Mouse (Mus musculus) liver, embryonic 15.5 days (tissue): ENCODE results near the gene Nab1. TPM values are rescaled to one million over a fixed set of nuclear protein-coding genes. Genes with fewer than 3 reads are reported as not detected.
"Not testable (repeated sequence)": the region's sequence is repeated elsewhere in the genome, so short reads cannot be mapped to it uniquely, and the experiment has no call there.

Source experiments
- ATAC-seq: fragments of 200-750 bp; cut with Nextera tagmentation; 2 replicates; pipeline ENCODE4 v1.8.0; 2017; ENCODE audit warnings: moderate number of reproducible peaks, mild to moderate bottlenecking, moderate library complexity; ENCODE audit not compliant: insufficient read depth
- H3K27ac ChIP-seq: fragments of 300-500 bp; sonication (generic); replicated peaks from 2 replicates; pipeline ENCODE4 v1.5.1; 2015; ENCODE audit warnings: mild to moderate bottlenecking, inconsistent platforms
- H3K27me3 ChIP-seq: fragments of 300-500 bp; sonication (generic); 2 replicates; pipeline ENCODE4 v1.6.1; 2015; ENCODE audit warnings: mild to moderate bottlenecking, inconsistent platforms
- H3K36me3 ChIP-seq: fragments of 300-500 bp; sonication (generic); replicated peaks from 2 replicates; pipeline ENCODE4 v1.6.1; 2015; ENCODE audit warnings: moderate library complexity, mild to moderate bottlenecking, inconsistent platforms
- H3K4me1 ChIP-seq: fragments of 300-500 bp; sonication (generic); replicated peaks from 2 replicates; pipeline ENCODE4 v1.6.1; 2015; ENCODE audit warnings: inconsistent platforms
- H3K4me2 ChIP-seq: fragments of 300-500 bp; sonication (generic); 2 replicates; pipeline ENCODE4 v1.6.1; 2015; ENCODE audit warnings: moderate library complexity, mild to moderate bottlenecking, inconsistent platforms
- H3K4me3 ChIP-seq: fragments of 300-500 bp; sonication (generic); replicated peaks from 2 replicates; pipeline ENCODE4 v1.5.1; 2015; ENCODE audit warnings: mild to moderate bottlenecking, inconsistent platforms
- H3K9ac ChIP-seq: fragments of 300-500 bp; sonication (generic); 2 replicates; pipeline ENCODE4 v1.6.1; 2015; ENCODE audit warnings: moderate library complexity, mild to moderate bottlenecking, inconsistent platforms
- H3K9me3 ChIP-seq: fragments of 300-500 bp; sonication (generic); replicated peaks from 2 replicates; pipeline ENCODE4 v1.6.1; 2016; ENCODE audit warnings: inconsistent platforms
- WGBS: fragments of 180-500 bp; shearing (Covaris S2); methylation state at CpG from one replicate; pipeline ENCODE4 v1.1.7; 2015; ENCODE audit warnings: mixed read lengths; ENCODE audit not compliant: insufficient replicate concordance; 5-methylcytosine and 5-hydroxymethylcytosine counted together
- polyA plus RNA-seq: library from polyadenylated mRNA; unstranded; fragments of >200 nt; fragmentation: Nextera tagmentation; extraction: Ambion mirVana; gene quantifications from 2 replicates; pipeline ENCODE4 v1.2.1, GENCODE M21; 2015

Nab1 gene
- 15.5 and 18.2 TPM in 2 replicates for polyA plus RNA-seq

- Histone ChIP-seq H3K4me3 (peak within 1 kb of the TSS; percentile 76), H3K4me2 (peak within 1 kb of the TSS; percentile 91), H3K9ac (peak within 1 kb of the TSS; percentile 70), H3K36me3 (no peaks in the 10 kb centered on the region), H3K4me1 (peaks cover 19% of the 10 kb centered on the region), H3K27me3 (peaks cover 17% of the 10 kb centered on the region), H3K27ac (peak within 1 kb of the TSS; percentile 83), H3K9me3 (no peaks in the 10 kb centered on the region)
- peak; percentile 89 for ATAC-seq
- WGBS, result 1% methylated on average over 71 of the region's 80 CpGs
These were observed at the start of gene Nab1 for GRCm38 (mm10) chr1:52500314-52500981. Gene Nab1 (minus strand): TSS chr1:52500679.

DNA sequence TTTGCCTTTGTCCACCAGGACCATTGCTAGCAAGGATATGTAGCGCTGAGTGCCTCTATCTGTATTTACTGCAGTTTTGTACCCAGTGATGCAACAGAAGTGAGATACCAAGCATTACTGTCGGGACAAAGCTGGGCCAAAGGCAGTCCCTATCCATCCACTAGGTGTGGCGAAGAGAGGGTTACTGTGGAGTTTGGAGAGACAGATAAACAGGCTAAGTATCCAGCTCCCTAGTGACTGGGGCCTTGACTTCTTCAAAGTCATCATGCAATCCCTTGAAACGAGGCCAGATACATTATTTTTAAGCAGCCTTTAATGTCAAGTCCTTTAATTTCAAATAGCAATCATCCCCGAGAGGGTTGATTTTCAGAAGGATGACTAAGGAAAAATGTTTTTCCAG is 47.0 kb upstream of the Nab1 start:
- 65% methylated on average over 5 of the region's 5 CpGs for WGBS
- ATAC-seq, result no peak

DNA sequence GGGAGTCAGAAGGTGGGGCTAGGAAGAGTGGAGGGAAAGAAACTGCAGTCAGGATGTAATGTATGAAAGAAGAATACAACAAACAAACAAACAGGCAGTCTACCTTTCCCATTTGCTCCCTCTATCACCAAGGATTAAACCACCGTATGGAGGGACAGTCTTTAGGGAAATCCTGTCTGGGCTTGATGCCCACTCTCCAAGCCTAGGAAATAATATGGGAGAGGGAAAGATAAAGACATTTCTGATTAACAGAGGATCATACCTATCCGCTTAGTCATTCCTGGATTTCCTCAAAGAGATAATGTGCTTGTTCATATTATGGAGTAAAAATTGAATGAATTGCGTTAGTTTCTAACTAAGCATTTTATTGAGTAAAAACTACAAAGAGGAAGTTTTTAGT is 46.3 kb upstream of the Nab1 start:
- Histone ChIP-seq H3K9me3 (no peaks in the 10 kb centered on the region), H3K27me3 (no peaks in the 10 kb centered on the region), H3K9ac (no peak overlapping the region), H3K4me1 (no peaks in the 10 kb centered on the region), H3K4me3 (no peak overlapping the region), H3K27ac (no peak overlapping the region), H3K4me2 (no peak overlapping the region), H3K36me3 (no peaks in the 10 kb centered on the region)
- 66% methylated on average over 3 of the region's 3 CpGs for WGBS
- ATAC-seq, result no peak

More for the DNA sequence above, 47.0 kb upstream of the Nab1 start:
- no peaks in the 10 kb centered on the region for H3K27me3 ChIP-seq
- no peak overlapping the region for H3K4me2 ChIP-seq
- H3K36me3 ChIP-seq, result no peaks in the 10 kb centered on the region
- no peak overlapping the region for H3K27ac ChIP-seq
- H3K4me3 ChIP-seq, result no peak overlapping the region
- H3K9me3 ChIP-seq, result no peaks in the 10 kb centered on the region
- no peak overlapping the region for H3K9ac ChIP-seq
- H3K4me1 ChIP-seq, result no peaks in the 10 kb centered on the region

- not testable (repeated sequence) for H3K4me2 ChIP-seq, H3K27ac ChIP-seq, H3K4me1 ChIP-seq, H3K4me3 ChIP-seq, H3K9ac ChIP-seq, ATAC-seq, H3K9me3 ChIP-seq, H3K27me3 ChIP-seq, H3K36me3 ChIP-seq
- WGBS, result 64% methylated on average over 3 of the region's 3 CpGs
These were observed 39.6 kb upstream of the Nab1 start for GRCm38 (mm10) chr1:52540124-52540523.

DNA sequence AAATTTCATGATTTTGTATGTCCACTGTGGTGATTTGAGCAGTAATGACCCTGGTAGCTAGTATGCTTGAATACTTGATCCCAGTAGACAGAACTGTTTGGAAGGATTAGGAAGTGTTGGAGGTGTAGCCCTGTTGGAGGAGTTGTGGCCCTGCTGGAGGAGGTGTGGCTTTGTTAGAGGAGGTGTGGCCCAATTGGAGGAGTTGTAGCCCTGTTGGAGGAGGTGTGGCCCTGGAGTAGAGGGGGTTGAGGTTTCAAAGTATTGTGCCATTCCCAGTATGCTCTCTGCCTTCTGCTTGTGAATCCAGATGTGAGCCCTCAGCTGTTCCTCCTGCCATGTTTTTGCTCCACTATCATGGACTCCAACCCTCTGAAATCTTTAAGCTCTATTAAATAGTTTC is 29.5 kb upstream of the Nab1 start:
- H3K27ac ChIP-seq, result no peak overlapping the region
- no peaks in the 10 kb centered on the region for H3K27me3 ChIP-seq
- H3K9ac ChIP-seq, result no peak overlapping the region
- H3K4me2 ChIP-seq, result no peak overlapping the region
- ATAC-seq, result no peak
- H3K4me1 ChIP-seq, result no peaks in the 10 kb centered on the region
- no peaks in the 10 kb centered on the region for H3K36me3 ChIP-seq
- no peak overlapping the region for H3K4me3 ChIP-seq
- no peaks in the 10 kb centered on the region for H3K9me3 ChIP-seq

- H3K27ac ChIP-seq, result no peak overlapping the region
- no peak overlapping the region for H3K4me3 ChIP-seq
- no peak for ATAC-seq
- H3K4me2 ChIP-seq, result no peak overlapping the region
- H3K27me3 ChIP-seq, result no peaks in the 10 kb centered on the region
- H3K4me1 ChIP-seq, result no peaks in the 10 kb centered on the region
- WGBS, result 36% methylated on average over 2 of the region's 2 CpGs
- no peak overlapping the region for H3K9ac ChIP-seq
- H3K9me3 ChIP-seq, result no peaks in the 10 kb centered on the region
- no peaks in the 10 kb centered on the region for H3K36me3 ChIP-seq
These were observed 27.2 kb upstream of the Nab1 start for GRCm38 (mm10) chr1:52527656-52528055.

- H3K36me3 ChIP-seq, result no peaks in the 10 kb centered on the region
- no peaks in the 10 kb centered on the region for H3K9me3 ChIP-seq
- H3K27ac ChIP-seq, result no peak overlapping the region
- H3K4me2 ChIP-seq, result no peak overlapping the region
- H3K9ac ChIP-seq, result no peak overlapping the region
- no peak overlapping the region for H3K4me3 ChIP-seq
- no peaks in the 10 kb centered on the region for H3K4me1 ChIP-seq
- no peaks in the 10 kb centered on the region for H3K27me3 ChIP-seq
- WGBS, result 58% methylated on average over 2 of the region's 2 CpGs
- no peak for ATAC-seq
These were observed 26.8 kb upstream of the Nab1 start for GRCm38 (mm10) chr1:52527252-52527651.

- ATAC-seq, result no peak
- no peaks in the 10 kb centered on the region for H3K9me3 ChIP-seq
- no peak overlapping the region for H3K4me2 ChIP-seq
- no peak overlapping the region for H3K9ac ChIP-seq
- H3K4me3 ChIP-seq, result no peak overlapping the region
- H3K27ac ChIP-seq, result no peak overlapping the region
- WGBS, result 63% methylated on average over 5 of the region's 5 CpGs
- no peaks in the 10 kb centered on the region for H3K4me1 ChIP-seq
- no peaks in the 10 kb centered on the region for H3K27me3 ChIP-seq
- H3K36me3 ChIP-seq, result no peaks in the 10 kb centered on the region
These were observed 24.2 kb upstream of the Nab1 start for GRCm38 (mm10) chr1:52524663-52525062.

DNA sequence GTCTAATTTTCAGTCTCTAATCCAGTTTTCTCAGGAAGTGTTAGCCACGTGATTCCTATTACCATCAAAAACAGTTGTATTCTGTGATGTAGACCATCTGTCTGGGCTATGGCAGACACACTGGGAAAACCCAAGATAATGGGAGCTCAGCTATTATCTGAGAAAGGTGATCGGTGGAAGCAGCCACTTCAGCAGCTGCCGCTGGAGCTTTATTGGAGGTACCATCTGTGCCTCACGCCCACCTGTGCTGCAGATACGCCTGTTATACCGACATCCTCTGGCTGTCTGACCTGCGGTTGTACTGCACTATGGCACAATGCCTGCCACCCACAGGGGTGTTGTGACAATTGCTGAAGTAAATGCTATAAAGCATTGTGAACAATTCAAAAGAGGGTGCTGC is 23.7 kb upstream of the Nab1 start:
- H3K9me3 ChIP-seq, result no peaks in the 10 kb centered on the region
- WGBS, result 65% methylated on average over 7 of the region's 7 CpGs
- no peak overlapping the region for H3K27ac ChIP-seq
- H3K9ac ChIP-seq, result no peak overlapping the region
- H3K4me3 ChIP-seq, result no peak overlapping the region
- H3K36me3 ChIP-seq, result no peaks in the 10 kb centered on the region
- H3K4me1 ChIP-seq, result no peaks in the 10 kb centered on the region
- H3K27me3 ChIP-seq, result no peaks in the 10 kb centered on the region
- ATAC-seq, result no peak
- no peak overlapping the region for H3K4me2 ChIP-seq

DNA sequence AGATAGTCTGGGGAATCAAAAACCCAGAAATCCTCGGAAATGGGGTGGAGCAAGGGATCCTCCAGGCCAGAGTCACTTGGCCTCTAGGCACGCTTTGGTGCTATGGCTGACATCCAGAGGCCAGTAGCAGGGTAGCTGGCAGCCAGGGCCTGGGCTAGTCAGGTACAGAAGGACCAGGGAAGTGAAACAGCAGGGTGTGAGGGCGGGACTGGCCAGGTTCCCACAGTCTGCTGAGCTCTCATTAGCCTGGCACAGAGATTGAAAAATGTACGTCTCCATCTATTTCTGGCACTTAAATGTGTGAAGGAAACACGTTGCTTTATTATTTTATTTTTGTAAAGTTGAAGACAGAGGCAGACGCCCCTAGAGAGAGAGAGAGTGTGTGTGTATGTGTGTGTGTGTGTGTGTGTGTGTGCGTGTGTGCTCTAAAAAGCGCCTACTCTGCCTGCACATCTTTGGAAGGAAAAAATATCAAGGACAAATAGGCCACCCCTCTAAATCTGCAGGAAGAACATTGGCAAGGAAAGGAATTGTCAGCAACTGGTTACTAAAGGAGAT is 21.0 kb upstream of the Nab1 start:
- Histone ChIP-seq H3K36me3 (no peaks in the 10 kb centered on the region), H3K4me3 (no peak overlapping the region), H3K27me3 (no peaks in the 10 kb centered on the region), H3K4me1 (no peaks in the 10 kb centered on the region), H3K9me3 (no peaks in the 10 kb centered on the region), H3K9ac (no peak overlapping the region), H3K4me2 (no peak overlapping the region), H3K27ac (no peak overlapping the region)
- no peak for ATAC-seq
- 48% methylated on average over 8 of the region's 8 CpGs for WGBS

GRCm38 (mm10) chr1:52520131-52520530 is 19.7 kb upstream of the Nab1 start:
- 70% methylated on average over 7 of the region's 7 CpGs for WGBS
- H3K4me1 ChIP-seq, result no peaks in the 10 kb centered on the region

DNA sequence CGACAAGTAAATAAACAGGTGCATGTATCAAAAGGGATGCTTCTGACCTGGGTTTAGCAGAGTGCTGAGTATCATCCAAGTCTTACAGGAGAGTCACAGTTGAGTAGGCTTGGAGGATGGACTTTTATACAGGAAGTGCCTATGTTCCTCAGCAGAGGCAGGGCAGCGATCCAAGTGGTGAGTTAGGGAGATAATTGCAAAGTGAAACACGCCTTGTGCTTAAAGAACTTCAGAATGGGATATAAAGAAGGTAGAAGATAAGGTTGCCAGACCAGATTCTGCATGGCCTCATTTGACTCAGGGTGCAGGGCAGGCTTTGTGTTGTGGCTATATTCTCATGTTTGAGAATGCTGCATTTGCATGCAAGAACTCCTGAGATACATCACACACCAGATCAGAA is 14.8 kb upstream of the Nab1 start:
- 31% methylated on average over 3 of the region's 3 CpGs for WGBS
- ATAC-seq, result no peak
- H3K4me1 ChIP-seq, result no peaks in the 10 kb centered on the region
- no peaks in the 10 kb centered on the region for H3K9me3 ChIP-seq
- H3K4me3 ChIP-seq, result no peak overlapping the region
- H3K27me3 ChIP-seq, result no peaks in the 10 kb centered on the region
- H3K27ac ChIP-seq, result no peak overlapping the region
- no peaks in the 10 kb centered on the region for H3K36me3 ChIP-seq
- H3K4me2 ChIP-seq, result no peak overlapping the region
- no peak overlapping the region for H3K9ac ChIP-seq

More at GRCm38 (mm10) chr1:52520131-52520530, 19.7 kb upstream of the Nab1 start:
- Histone ChIP-seq H3K27ac (no peak overlapping the region), H3K9me3 (no peaks in the 10 kb centered on the region), H3K4me2 (no peak overlapping the region), H3K36me3 (no peaks in the 10 kb centered on the region), H3K9ac (no peak overlapping the region), H3K27me3 (no peaks in the 10 kb centered on the region), H3K4me3 (no peak overlapping the region)
- no peak for ATAC-seq
